Mouse (Mus musculus) small intestine, adult 2 months (tissue): ENCODE data around the gene Cdk13. TPM values are rescaled to one million over a fixed set of nuclear protein-coding genes. Genes with fewer than 3 reads are reported as not detected.

Experiments
- H3K27ac ChIP-seq: fragments of 200-500 bp; 2 replicates; pipeline ENCODE4 v1.5.1; 2012; ENCODE audit warnings: low read depth, low read length, control low read depth, inconsistent platforms; ENCODE audit not compliant: insufficient read depth
- H3K27me3 ChIP-seq: fragments of 200-500 bp; 2 replicates; pipeline ENCODE4 v1.6.1; 2012; ENCODE audit warnings: mild to moderate bottlenecking, moderate library complexity, low read length, inconsistent platforms; ENCODE audit not compliant: control insufficient read depth, insufficient read depth
- H3K36me3 ChIP-seq: fragments of 200-500 bp; 2 replicates; pipeline ENCODE4 v1.6.1; 2012; ENCODE audit warnings: mild to moderate bottlenecking, low read length, control low read depth, inconsistent platforms; ENCODE audit not compliant: control insufficient read depth, insufficient read depth
- H3K4me1 ChIP-seq: fragments of 200-500 bp; 2 replicates; pipeline ENCODE4 v1.6.1; 2012; ENCODE audit warnings: low read length, inconsistent platforms, mixed read lengths; ENCODE audit not compliant: control insufficient read depth, insufficient read depth, insufficient read length
- H3K4me3 ChIP-seq: fragments of 200-500 bp; 2 replicates; pipeline ENCODE4 v1.5.1; 2012; ENCODE audit warnings: low read depth, mild to moderate bottlenecking, control low read depth, inconsistent platforms, low read length, moderate library complexity
- CTCF ChIP-seq: fragments of 200-500 bp; IDR thresholded peaks from 2 replicates; pipeline ENCODE4 v1.5.1; 2012; ENCODE audit warnings: low read depth, mild to moderate bottlenecking, control low read depth, inconsistent platforms, low read length, moderate library complexity, mixed read lengths; ENCODE audit not compliant: insufficient replicate concordance, insufficient read length; ENCODE audit errors: extremely low read depth
- POLR2A ChIP-seq: fragments of 200-500 bp; IDR thresholded peaks from 2 replicates; pipeline ENCODE4 v1.6.1; 2012; ENCODE audit warnings: low read depth, mild to moderate bottlenecking, control low read depth, inconsistent platforms, low read length, moderate library complexity
- WGBS: fragments of 180-500 bp; shearing (Covaris S2); methylation state at CpG from one replicate; pipeline ENCODE4 v1.1.7; 2018; 5-methylcytosine and 5-hydroxymethylcytosine counted together
- polyA plus RNA-seq: library from polyadenylated mRNA; depleted of rRNA; stranded (reverse); fragments of >200 nt; gene quantifications from 2 replicates; pipeline ENCODE4 v1.2.3, GENCODE M21; 2012

The Cdk13 gene
- polyA plus RNA-seq, 1 experiment = 66.0 TPM

DNA sequence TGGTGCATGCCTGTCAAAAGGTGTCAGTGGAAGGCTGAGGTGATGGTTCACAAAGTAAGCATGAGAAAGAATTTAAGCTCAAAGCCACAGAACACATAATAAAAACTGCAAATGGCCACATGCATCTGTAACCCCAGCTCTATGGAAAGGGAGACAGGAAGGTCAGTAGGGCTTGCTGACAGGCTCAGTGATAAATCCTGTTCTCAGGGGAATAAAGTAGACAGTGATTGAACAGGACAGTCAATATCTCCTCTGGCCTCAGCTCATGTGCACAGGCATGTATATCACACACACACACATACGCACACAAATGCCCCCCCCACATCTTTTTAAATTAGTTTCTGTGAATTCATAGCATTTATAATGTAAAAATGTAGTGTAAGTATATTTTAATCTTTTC is 42.5 kb downstream of the Cdk13 start:
- WGBS = 98% methylated on average over 1 of the region's 1 CpGs

DNA sequence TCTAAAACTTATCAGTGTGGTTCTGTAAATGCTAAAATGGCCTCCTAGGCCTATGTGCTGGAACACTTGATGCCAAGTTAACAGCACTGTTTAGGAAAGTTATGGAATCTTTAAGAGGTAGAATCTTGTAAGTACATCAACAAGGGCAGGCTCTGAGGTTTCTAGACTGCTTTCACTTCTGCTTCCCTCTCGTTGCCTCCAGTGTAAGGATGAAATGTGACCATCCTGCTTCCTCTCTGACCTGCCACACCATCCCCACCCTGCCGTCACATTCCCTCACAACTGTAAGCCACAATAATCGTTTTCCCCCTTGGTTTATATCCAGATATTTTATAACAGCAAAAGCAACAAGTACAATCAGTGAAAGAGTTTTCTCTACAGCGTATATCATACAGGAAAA is 49.9 kb downstream of the Cdk13 start:
- 75% methylated on average over 4 of the region's 4 CpGs for WGBS

More for the DNA sequence above, 42.5 kb downstream of the Cdk13 start:
- TF ChIP-seq POLR2A (no peak), CTCF (no peak)
- H3K27me3 ChIP-seq = no peaks in the 10 kb centered on the region
- no peak overlapping the region for H3K27ac ChIP-seq
- no peak overlapping the region for H3K4me3 ChIP-seq
- H3K36me3 ChIP-seq = peaks cover 18% of the 10 kb centered on the region
- no peaks in the 10 kb centered on the region for H3K4me1 ChIP-seq

DNA sequence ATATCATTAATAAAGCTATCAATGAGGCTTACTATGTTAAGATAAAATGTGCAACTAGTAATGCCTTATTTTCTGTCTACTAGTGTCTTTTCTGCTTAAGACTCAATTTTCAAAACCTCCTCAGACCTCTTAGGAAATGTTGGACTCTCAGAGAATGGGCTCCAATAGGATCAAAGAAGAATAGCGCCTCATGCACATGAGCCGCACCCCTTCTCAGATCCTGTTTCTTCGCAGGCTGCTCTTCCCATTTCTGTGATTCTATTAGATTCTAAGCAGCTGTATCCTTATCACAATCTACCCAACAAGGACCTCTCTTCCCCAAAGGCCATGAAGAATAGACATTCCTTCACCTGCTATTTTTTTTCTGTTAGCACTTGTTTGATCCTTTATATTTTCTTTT is 76.1 kb downstream of the Cdk13 start:
- Histone ChIP-seq H3K36me3 (peaks cover 19% of the 10 kb centered on the region), H3K27ac (no peak overlapping the region), H3K27me3 (no peaks in the 10 kb centered on the region), H3K4me3 (no peak overlapping the region), H3K4me1 (no peaks in the 10 kb centered on the region)
- 90% methylated on average over 3 of the region's 3 CpGs for WGBS
- TF ChIP-seq POLR2A (no peak), CTCF (no peak)

More for the DNA sequence above, 49.9 kb downstream of the Cdk13 start:
- peaks cover 10% of the 10 kb centered on the region for H3K36me3 ChIP-seq
- TF ChIP-seq POLR2A (no peak), CTCF (no peak)
- H3K27me3 ChIP-seq = no peaks in the 10 kb centered on the region
- H3K4me3 ChIP-seq = no peak overlapping the region
- no peak overlapping the region for H3K27ac ChIP-seq
- no peaks in the 10 kb centered on the region for H3K4me1 ChIP-seq

DNA sequence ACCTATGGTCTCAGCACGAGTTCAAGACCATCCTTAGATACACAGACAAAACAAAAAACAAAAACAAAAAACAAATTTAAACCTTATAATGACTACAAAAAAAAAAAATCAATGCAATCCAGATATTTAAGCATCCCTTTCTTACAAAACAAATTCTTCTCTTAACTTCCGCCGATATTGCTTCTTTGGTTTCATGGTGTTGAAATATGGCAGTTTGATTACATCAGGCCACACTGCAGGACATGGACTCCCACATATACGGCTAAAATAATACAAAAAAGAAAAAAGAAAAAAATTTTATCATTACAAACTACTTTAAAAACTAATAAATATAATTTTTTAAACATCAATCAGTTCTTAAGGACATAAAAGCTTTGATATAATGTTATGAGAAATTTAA is 77.0 kb downstream of the Cdk13 start:
- H3K4me1 ChIP-seq = no peaks in the 10 kb centered on the region
- WGBS = 90% methylated on average over 4 of the region's 4 CpGs
- no peak overlapping the region for H3K27ac ChIP-seq
- no peak for TF ChIP-seq POLR2A
- no peaks in the 10 kb centered on the region for H3K27me3 ChIP-seq
- no peak overlapping the region for H3K4me3 ChIP-seq
- H3K36me3 ChIP-seq = peaks cover 19% of the 10 kb centered on the region

DNA sequence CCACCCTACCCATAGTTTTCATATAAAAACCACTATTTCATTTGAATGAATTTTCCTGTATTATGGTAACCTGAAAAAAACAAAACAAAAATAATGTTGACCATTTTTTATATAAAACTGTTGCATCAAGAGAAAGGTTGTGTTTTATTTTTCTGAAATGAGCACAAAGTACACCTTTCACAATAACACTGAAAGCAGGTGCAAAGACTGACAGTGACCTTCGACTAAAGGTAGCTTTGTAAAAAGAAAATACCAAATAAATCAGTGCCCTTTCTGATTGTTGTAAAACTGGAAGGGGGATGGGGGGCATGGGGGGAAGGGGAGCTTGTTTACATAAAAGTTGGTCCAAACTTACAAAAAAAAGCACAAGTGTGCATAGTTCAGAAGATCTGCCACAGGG is 87.5 kb downstream of the Cdk13 start:
- H3K4me1 ChIP-seq = no peaks in the 10 kb centered on the region
- 49% methylated on average over 1 of the region's 1 CpGs for WGBS
- TF ChIP-seq CTCF = no peak
- no peak for TF ChIP-seq POLR2A
- H3K36me3 ChIP-seq = peaks cover 33% of the 10 kb centered on the region
- no peaks in the 10 kb centered on the region for H3K27me3 ChIP-seq
- H3K4me3 ChIP-seq = no peak overlapping the region
- H3K27ac ChIP-seq = no peak overlapping the region

DNA sequence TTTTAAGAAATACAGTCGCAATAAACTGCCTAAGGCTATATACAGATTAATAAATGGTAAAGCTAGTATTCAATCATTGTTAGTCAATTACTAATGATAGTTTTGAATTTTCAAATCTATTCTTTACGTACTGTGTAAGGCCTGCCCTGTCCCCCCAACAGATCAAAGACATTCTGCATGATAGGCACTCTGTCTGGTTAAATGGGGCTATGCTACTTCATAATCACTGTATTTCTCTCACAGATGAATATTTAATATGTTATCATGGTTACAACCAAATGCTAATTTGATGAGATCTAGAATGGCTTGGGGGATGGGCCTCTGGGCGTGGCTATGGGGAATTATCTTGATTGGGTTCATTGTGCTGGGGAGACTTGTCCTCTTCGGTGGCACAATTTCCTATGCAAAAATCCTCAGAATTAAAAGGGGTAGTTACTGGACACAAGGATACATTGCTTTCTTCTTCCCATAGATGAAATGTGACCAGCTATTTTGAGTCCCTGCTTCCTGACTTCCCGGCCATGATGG is 96.0 kb downstream of the Cdk13 start:
- WGBS = 78% methylated on average over 5 of the region's 5 CpGs
- no peak for TF ChIP-seq CTCF
- no peak for TF ChIP-seq POLR2A
- peaks cover 6% of the 10 kb centered on the region for H3K36me3 ChIP-seq
- H3K27ac ChIP-seq = no peak overlapping the region
- no peaks in the 10 kb centered on the region for H3K27me3 ChIP-seq
- no peaks in the 10 kb centered on the region for H3K4me1 ChIP-seq
- H3K4me3 ChIP-seq = no peak overlapping the region

DNA sequence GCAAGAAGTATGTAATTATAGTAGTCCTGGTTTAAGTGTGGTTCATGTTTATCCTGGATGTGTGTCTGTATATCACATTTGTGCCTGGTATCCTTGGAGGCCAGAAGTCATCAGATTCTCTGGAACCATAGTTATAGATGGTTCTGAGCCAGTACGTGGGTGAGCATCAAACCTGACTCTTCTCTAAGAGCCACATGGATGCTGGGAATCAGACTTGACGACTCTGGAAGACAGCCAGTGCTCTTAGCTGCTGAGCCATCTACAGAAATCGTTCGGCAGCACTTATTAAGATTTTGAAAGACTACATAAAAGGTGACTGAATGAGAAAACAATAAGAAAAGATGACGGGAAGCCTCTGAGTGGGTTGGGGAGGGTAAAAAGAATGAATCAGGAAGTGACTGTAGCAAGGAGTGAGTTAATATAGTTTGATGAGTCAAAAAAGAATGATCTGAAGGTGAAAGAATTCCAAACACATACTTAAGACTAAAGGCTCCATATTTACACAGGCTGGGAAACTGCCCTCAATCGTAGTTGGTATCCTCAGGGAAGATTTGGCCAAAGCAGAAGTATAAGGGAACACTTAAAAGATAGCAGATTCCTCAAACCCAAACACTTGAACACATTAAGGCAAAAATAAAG is 99.6 kb downstream of the Cdk13 start:
- H3K27ac ChIP-seq = no peak overlapping the region
- TF ChIP-seq CTCF (no peak), POLR2A (no peak)

More for the DNA sequence above, 99.6 kb downstream of the Cdk13 start:
- Histone ChIP-seq H3K36me3 (peaks cover 2% of the 10 kb centered on the region; the same call in 1 of the 2 replicates), H3K4me3 (no peak overlapping the region), H3K27me3 (no peaks in the 10 kb centered on the region), H3K4me1 (no peaks in the 10 kb centered on the region)
- 67% methylated on average over 6 of the region's 6 CpGs for WGBS
